Mouse (Mus musculus) Patski (cell line): ENCODE results near the gene Tifab. TPM values are rescaled to one million over a fixed set of nuclear protein-coding genes. Genes with fewer than 3 reads are reported as not detected.
A peak's percentile ranks its signal among the peaks of the same experiment; 100 is the strongest.
"Not testable (repeated sequence)": the region's sequence is repeated elsewhere in the genome, so short reads cannot be mapped to it uniquely, and the experiment has no call there.

Experiments used
- ATAC-seq: fragments of 100-300 bp; one replicate; pipeline ENCODE4 v1.8.0; 2021
- CTCF ChIA-PET: fragments of 350-600 bp; sonication (Branson Sonifier 250); formaldehyde crosslinking; loops from one replicate; lab custom pipeline; 2022; ENCODE audit warnings: inconsistent platforms; lab: Charles Lee
- POLR2A ChIA-PET: fragments of 350-600 bp; sonication (Branson Sonifier 250); formaldehyde crosslinking; loops from one replicate; lab custom pipeline; 2022; ENCODE audit warnings: antibody characterized with exemption, inconsistent platforms; lab: Charles Lee
- DNase-seq: peaks from one replicate; pipeline ENCODE4 v3.0.0-alpha.2; 2011; ENCODE audit warnings: low read depth, low spot score
- H3K27me3 ChIP-seq: fragments of 371-371 bp; one replicate; pipeline ENCODE4 v1.5.1; 2021
- CTCF ChIP-seq: fragments of 100-300 bp; IDR thresholded peaks from one replicate; pipeline ENCODE4 v1.5.1; 2021
- in situ Hi-C: fragments of 300-500 bp; cut with MboI; formaldehyde crosslinking; loops from 3 replicates; pipeline ENCODE4 v1.11.1; 2018; ENCODE audit warnings: low pct_unique_long_range_greater_than_20kb, mixed read lengths
- polyA plus RNA-seq: library from polyadenylated mRNA; unstranded; gene quantifications from one replicate; pipeline ENCODE4 v1.2.3, GENCODE M21; 2021

Gene Tifab
- polyA plus RNA-seq, 1 experiment from 2014 or later = not detected

DNA sequence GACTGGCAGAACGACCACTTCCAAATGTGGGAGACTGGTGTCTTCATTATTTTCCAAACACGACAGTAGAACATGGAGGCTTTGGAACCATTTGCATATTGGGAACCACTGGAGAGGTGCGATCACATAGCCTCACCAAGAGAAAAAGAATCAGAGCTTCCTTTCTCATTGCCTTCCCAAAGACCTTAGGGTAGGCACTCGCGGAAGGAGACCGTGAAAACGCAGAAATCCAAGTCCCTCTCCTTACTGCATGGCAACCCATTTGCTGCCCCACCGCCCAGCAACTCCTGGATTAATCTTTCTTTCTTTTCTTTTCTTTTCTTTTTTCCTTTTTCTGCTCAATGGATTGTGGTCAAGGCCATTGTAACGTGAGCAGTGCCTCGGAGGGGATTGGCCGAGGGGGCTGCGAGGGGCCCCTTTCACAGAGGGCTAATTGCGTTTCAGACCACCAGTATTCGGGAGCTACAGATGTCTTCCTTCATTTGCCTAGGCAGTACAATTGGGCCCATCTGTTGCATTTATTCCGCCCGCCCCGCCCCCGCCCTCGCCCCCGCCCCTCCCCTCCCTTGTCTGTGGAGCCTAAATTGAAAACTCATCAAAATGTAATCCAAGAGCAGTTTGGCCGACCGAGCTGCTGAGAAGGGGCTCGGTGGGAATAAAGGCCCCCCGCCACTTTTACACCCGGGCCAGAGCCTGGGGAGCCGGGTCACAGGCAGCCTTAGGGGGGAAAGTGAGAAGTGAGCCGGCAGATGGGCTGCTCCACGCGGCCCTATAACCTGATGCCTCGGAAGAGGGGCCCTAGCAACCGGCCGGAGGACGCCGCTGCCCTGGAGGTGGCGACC lies 29.8 kb upstream of the Tifab start:
- ATAC-seq = no peak

GRCm38 (mm10) chr13:56199506-56199905 lies 20.8 kb upstream of the Tifab start:
- ChIA-PET POLR2A (no interaction called here), CTCF (interaction anchor here (1.3 kb wide), 1 partner anchor 79 kb away, joined by 4 read pairs; no protein-coding TSS in a partner anchor)
- ATAC-seq (no peak), DNase-seq (no peak)
- in situ Hi-C loops = no loop called here
- H3K27me3 ChIP-seq = no peaks in the 10 kb centered on the region
- TF ChIP-seq CTCF = no peak

More for the DNA sequence above, 29.8 kb upstream of the Tifab start:
- CTCF ChIA-PET = interaction anchor here (2.0 kb wide), 1 partner anchor 10 kb away, joined by 8 read pairs; no protein-coding TSS in a partner anchor
- POLR2A ChIA-PET = no interaction called here
- H3K27me3 ChIP-seq = peaks cover 6% of the 10 kb centered on the region
- in situ Hi-C loops = no loop called here
- TF ChIP-seq CTCF = no peak
- DNase-seq = no peak

- TF ChIP-seq CTCF = peak; percentile 99
- ATAC-seq (peak; percentile 93), DNase-seq (peak; percentile 60)
- ChIA-PET POLR2A (no interaction called here), CTCF (interaction anchor here (0.7 to 2.7 kb wide), 18 partner anchors 12 to 249 kb away, joined by 3 to 31 read pairs (median 5); no protein-coding TSS in a partner anchor)
- in situ Hi-C loops = no loop called here
- H3K27me3 ChIP-seq = no peaks in the 10 kb centered on the region
These were observed 19.0 kb upstream of the Tifab start for GRCm38 (mm10) chr13:56197473-56198266.

GRCm38 (mm10) chr13:56197031-56197430 lies 18.3 kb upstream of the Tifab start:
- in situ Hi-C loops = no loop called here
- ATAC-seq (no peak), DNase-seq (no peak)
- no peaks in the 10 kb centered on the region for H3K27me3 ChIP-seq
- TF ChIP-seq CTCF = no peak
- ChIA-PET CTCF (interaction anchor here (0.8 to 2.7 kb wide), 13 partner anchors 13 to 249 kb away, joined by 3 to 31 read pairs (median 5); no protein-coding TSS in a partner anchor), POLR2A (interaction anchor here (0.5 kb wide), 1 partner anchor 69 kb away, joined by 5 read pairs; no protein-coding TSS in a partner anchor)

DNA sequence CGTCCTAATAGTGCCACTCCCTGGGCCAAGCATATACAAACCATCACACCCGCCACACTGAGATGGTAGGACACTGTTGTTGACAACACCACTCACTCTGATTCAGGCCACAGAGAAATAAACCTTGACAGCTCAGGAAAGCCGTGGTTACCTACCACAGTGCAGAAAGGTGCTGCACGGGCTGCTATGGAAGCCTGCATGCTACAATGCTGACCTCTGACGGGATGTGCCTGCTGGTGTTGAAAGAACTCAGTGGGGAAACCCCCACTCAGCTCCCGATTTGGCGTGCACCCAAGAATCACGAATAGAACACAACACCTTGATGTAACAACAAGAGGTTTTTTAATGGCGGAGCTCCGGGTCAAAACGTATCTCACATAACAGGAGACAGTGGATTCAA lies 17.1 kb upstream of the Tifab start:
- ATAC-seq, in situ Hi-C loops, H3K27me3 ChIP-seq, POLR2A ChIA-PET, DNase-seq, CTCF ChIA-PET: not testable (repeated sequence)

GRCm38 (mm10) chr13:56194181-56194580 lies 15.5 kb upstream of the Tifab start:
- ATAC-seq, H3K27me3 ChIP-seq, DNase-seq, in situ Hi-C loops: not testable (repeated sequence)
- POLR2A ChIA-PET = interaction anchor here (0.5 kb wide), 1 partner anchor 1106 kb away, joined by 3 read pairs; no protein-coding TSS in a partner anchor
- CTCF ChIA-PET = interaction anchor here (0.8 kb wide), 1 partner anchor 27 kb away, joined by 5 read pairs; no protein-coding TSS in a partner anchor

- TF ChIP-seq CTCF = peak; percentile 57
- ChIA-PET POLR2A (no interaction called here), CTCF (interaction anchor here (1.0 to 1.7 kb wide), 5 partner anchors 36 to 222 kb away, joined by 3 read pairs; no protein-coding TSS in a partner anchor)
- ATAC-seq = no peak
- in situ Hi-C loops = no loop called here
- H3K27me3 ChIP-seq = no peaks in the 10 kb centered on the region
- DNase-seq = no peak
These were observed 12.5 kb upstream of the Tifab start for GRCm38 (mm10) chr13:56191225-56191624.

DNA sequence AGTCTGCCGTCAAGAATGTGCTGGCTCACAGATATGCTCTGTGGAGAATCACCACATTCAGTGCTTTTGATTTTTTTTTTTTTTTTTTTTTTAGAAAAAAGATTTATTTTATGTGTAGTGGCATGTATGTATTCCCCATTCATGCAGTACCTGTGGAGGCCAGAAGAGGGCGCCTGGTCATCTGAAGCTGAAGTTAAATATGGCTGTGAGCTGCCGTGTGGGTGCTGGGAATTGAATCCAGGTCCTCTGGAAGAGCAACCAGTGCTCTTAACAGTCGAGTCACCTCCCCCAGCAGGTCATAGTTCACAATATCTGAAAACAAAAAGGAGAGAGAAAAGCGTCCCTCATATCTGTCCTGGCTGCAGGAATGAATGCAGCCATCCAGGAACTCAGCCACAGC lies 11.0 kb upstream of the Tifab start:
- in situ Hi-C loops = no loop called here
- CTCF ChIA-PET = interaction anchor here (0.6 to 1.7 kb wide), 2 partner anchors 35 to 101 kb away, joined by 3 read pairs; no protein-coding TSS in a partner anchor
- POLR2A ChIA-PET = interaction anchor here (0.7 kb wide), 1 partner anchor 73 kb away, joined by 8 read pairs; no protein-coding TSS in a partner anchor
- no peak for DNase-seq
- H3K27me3 ChIP-seq = no peaks in the 10 kb centered on the region
- no peak for TF ChIP-seq CTCF
- ATAC-seq = no peak

DNA sequence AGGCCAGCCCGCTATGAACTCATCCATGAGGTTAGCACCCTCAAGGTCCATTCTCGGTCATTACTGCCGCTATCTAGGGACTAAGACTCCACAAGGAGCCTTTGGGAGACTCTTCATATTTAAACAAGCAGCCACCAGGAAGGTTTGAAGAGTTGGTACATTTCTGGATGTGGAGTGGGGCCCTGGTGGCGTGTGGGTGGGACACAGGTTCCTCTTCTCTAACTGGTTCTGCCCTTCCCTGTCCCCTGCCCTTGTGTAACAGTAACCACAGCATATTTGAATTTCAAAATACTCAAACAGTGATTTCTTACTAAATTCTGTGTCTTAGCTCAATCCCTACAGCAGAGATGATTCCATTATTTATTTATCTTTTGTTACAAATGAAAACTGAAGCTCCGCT lies 5.0 kb upstream of the Tifab start:
- ChIA-PET CTCF (interaction anchor here (1.3 kb wide), 1 partner anchor 16 kb away, joined by 3 read pairs; no protein-coding TSS in a partner anchor), POLR2A (no interaction called here)
- in situ Hi-C loops = no loop called here
- TF ChIP-seq CTCF = no peak
- H3K27me3 ChIP-seq = peaks cover 4% of the 10 kb centered on the region
- no peak for ATAC-seq
- no peak for DNase-seq

- in situ Hi-C loops = no loop called here
- POLR2A ChIA-PET = no interaction called here
- DNase-seq = no peak
- no peak for ATAC-seq
- CTCF ChIA-PET = no interaction called here
- TF ChIP-seq CTCF = no peak
- H3K27me3 ChIP-seq = peaks cover 8% of the 10 kb centered on the region
These were observed 2.7 kb upstream of the Tifab start for GRCm38 (mm10) chr13:56181424-56181823.
